Mouse (Mus musculus): ENCODE measurements around the gene Rpl13a. TPM values are rescaled to one million over a fixed set of nuclear protein-coding genes. Genes with fewer than 3 reads are reported as not detected.
"Not testable (repeated sequence)": the region's sequence is repeated elsewhere in the genome, so short reads cannot be mapped to it uniquely, and the experiment has no call there.

The Rpl13a gene
- polyA plus RNA-seq, 1 experiment from 2014 or later = 1,710 TPM

- DNase-seq (ENCODE audit: low spot score) (no peak), ATAC-seq (replicated peaks; ENCODE audit: low FRiP score, low TSS enrichment, low read depth) (no peak)
- WGBS = 38% methylated on average over 21 of the region's 21 CpGs
- Histone ChIP-seq H3K36me3 (ENCODE audit: control insufficient read depth, insufficient read depth, low read length) (peaks cover 41% of the 10 kb centered on the region), H3K27me3 (replicated peaks; ENCODE audit: control insufficient read depth, insufficient read depth, low read length) (no peaks in the 10 kb centered on the region), H3K9me3 (ENCODE audit: control insufficient read depth, low read length) (no peaks in the 10 kb centered on the region), H3K9ac (ENCODE audit: low read length) (peak overlapping the region; percentile 99), H3K27ac (ENCODE audit: low read depth) (peak overlapping the region; percentile 91), H3K4me1 (replicated peaks; ENCODE audit: control insufficient read depth, insufficient read depth, low read length) (peaks cover 33% of the 10 kb centered on the region), H3K4me2 (ENCODE audit: low read length) (peak overlapping the region; percentile 97), H3K4me3 (ENCODE audit: low read depth, low read length) (peak overlapping the region; percentile 100)
Observed at GRCm38 (mm10) chr7:45126844-45127699, 1.5 kb downstream of the Rpl13a start.

- ATAC-seq (replicated peaks; ENCODE audit: low FRiP score, low TSS enrichment, low read depth) = no peak
- Histone ChIP-seq H3K4me2 (ENCODE audit: low read length) (peak overlapping the region; percentile 97), H3K4me1 (replicated peaks; ENCODE audit: control insufficient read depth, insufficient read depth, low read length) (peaks cover 39% of the 10 kb centered on the region), H3K27ac (ENCODE audit: low read depth) (peak overlapping the region; percentile 91), H3K27me3 (replicated peaks; ENCODE audit: control insufficient read depth, insufficient read depth, low read length) (no peaks in the 10 kb centered on the region), H3K36me3 (ENCODE audit: control insufficient read depth, insufficient read depth, low read length) (peaks cover 49% of the 10 kb centered on the region), H3K9ac (ENCODE audit: low read length) (peak overlapping the region; percentile 99), H3K9me3 (ENCODE audit: control insufficient read depth, low read length) (no peaks in the 10 kb centered on the region), H3K4me3 (ENCODE audit: low read depth, low read length) (peak overlapping the region; percentile 100)
- DNase-seq (ENCODE audit: low spot score) = no peak
- 75% methylated on average over 17 of the region's 17 CpGs for WGBS
Observed at GRCm38 (mm10) chr7:45126147-45126843, 2.3 kb downstream of the Rpl13a start.

- peaks cover 55% of the 10 kb centered on the region for H3K36me3 ChIP-seq (ENCODE audit: control insufficient read depth, insufficient read depth, low read length)
- not testable (repeated sequence) for ATAC-seq (replicated peaks; ENCODE audit: low FRiP score, low TSS enrichment, low read depth); DNase-seq (ENCODE audit: low spot score); H3K9me3 ChIP-seq (ENCODE audit: control insufficient read depth, low read length); H3K27me3 ChIP-seq (replicated peaks; ENCODE audit: control insufficient read depth, insufficient read depth, low read length); H3K9ac ChIP-seq (ENCODE audit: low read length)
- peak overlapping the region; percentile 9; the same call in 1 of the 2 replicates for H3K27ac ChIP-seq (ENCODE audit: low read depth)
- WGBS = 72% methylated on average over 5 of the region's 5 CpGs
- peak overlapping the region; percentile 97 for H3K4me2 ChIP-seq (ENCODE audit: low read length)
- peak overlapping the region; percentile 100 for H3K4me3 ChIP-seq (ENCODE audit: low read depth, low read length)
- peaks cover 39% of the 10 kb centered on the region for H3K4me1 ChIP-seq (replicated peaks; ENCODE audit: control insufficient read depth, insufficient read depth, low read length)
Observed at GRCm38 (mm10) chr7:45125649-45126048, 2.9 kb downstream of the Rpl13a start.

DNA sequence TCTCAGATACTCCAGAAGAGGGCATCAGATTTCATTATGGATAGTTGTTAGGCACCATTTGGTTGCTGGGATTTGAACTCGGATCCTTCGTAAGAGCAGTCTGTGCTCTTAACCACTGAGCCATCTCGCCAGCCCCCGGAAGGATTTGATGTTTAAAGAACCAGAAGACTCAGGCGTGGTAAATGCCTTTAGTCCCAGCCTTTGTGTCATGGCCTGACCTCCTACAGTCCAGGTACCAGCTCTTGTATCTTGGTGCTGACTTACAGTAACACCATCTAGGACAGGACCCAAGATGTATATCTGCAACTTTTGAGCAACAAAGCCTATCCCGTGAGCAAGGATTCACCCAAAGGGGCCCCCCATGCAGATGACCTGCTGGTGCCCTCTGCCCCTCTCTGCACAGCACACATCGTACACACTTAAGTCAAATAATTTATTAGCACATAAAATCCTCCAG lies 3.4 kb downstream of the Rpl13a start:
- no peaks in the 10 kb centered on the region for H3K9me3 ChIP-seq (ENCODE audit: control insufficient read depth, low read length)
- H3K4me2 ChIP-seq (ENCODE audit: low read length) = peak overlapping the region; percentile 36
- H3K36me3 ChIP-seq (ENCODE audit: control insufficient read depth, insufficient read depth, low read length) = peaks cover 60% of the 10 kb centered on the region
- no peaks in the 10 kb centered on the region for H3K27me3 ChIP-seq (replicated peaks; ENCODE audit: control insufficient read depth, insufficient read depth, low read length)
- 0 out of 2 replicates have a peak overlapping the region, but pooled peaks have one; percentile 100 for H3K4me3 ChIP-seq (ENCODE audit: low read depth, low read length)
- no peak for ATAC-seq (replicated peaks; ENCODE audit: low FRiP score, low TSS enrichment, low read depth)
- peaks cover 39% of the 10 kb centered on the region for H3K4me1 ChIP-seq (replicated peaks; ENCODE audit: control insufficient read depth, insufficient read depth, low read length)
- peak overlapping the region; percentile 9; the same call in 1 of the 2 replicates for H3K27ac ChIP-seq (ENCODE audit: low read depth)
- no peak overlapping the region; the same call in 1 of the 2 replicates for H3K9ac ChIP-seq (ENCODE audit: low read length)
- 17% methylated on average over 7 of the region's 7 CpGs for WGBS
- DNase-seq (ENCODE audit: low spot score) = peak; percentile 75

- H3K27me3 ChIP-seq (replicated peaks; ENCODE audit: control insufficient read depth, insufficient read depth, low read length) = no peaks in the 10 kb centered on the region
- DNase-seq (ENCODE audit: low spot score) (peak; percentile 97), ATAC-seq (replicated peaks; ENCODE audit: low FRiP score, low TSS enrichment, low read depth) (peak; percentile 82)
- WGBS = 1% methylated on average over 59 of the region's 59 CpGs
- peaks cover 34% of the 10 kb centered on the region for H3K4me1 ChIP-seq (replicated peaks; ENCODE audit: control insufficient read depth, insufficient read depth, low read length)
- H3K27ac ChIP-seq (ENCODE audit: low read depth) = peak within 1 kb of the TSS; percentile 86
- H3K36me3 ChIP-seq (ENCODE audit: control insufficient read depth, insufficient read depth, low read length) = peaks cover 67% of the 10 kb centered on the region
- H3K9ac ChIP-seq (ENCODE audit: low read length) = peak within 1 kb of the TSS; percentile 99
- H3K9me3 ChIP-seq (ENCODE audit: control insufficient read depth, low read length) = no peaks in the 10 kb centered on the region
- H3K4me3 ChIP-seq (ENCODE audit: low read depth, low read length) = peak within 1 kb of the TSS; percentile 98
- H3K4me2 ChIP-seq (ENCODE audit: low read length) = peak within 1 kb of the TSS; percentile 67
Observed at GRCm38 (mm10) chr7:45124224-45125143, 4.1 kb downstream of the Rpl13a start, which contains the start of gene Rps11. Rps11 (minus strand) TSS chr7:45124439.

DNA sequence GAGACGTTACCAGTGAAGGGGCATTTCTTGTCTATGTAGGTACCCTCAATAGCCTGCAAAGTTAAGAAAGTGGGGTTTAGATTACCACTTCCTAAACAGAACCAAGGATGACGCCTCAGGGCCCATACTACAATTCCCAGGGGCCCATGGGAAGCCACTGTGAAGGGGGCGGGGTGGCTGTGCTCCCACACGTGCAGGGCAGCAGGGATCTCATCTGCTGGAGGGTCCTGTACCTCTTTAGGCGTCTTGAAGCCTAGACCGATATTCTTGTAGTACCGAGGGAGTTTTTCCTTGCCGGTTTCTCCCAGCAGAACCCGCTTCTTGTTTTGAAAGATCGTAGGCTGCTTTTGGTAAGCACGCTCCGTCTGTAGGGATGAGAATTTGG lies 5.4 kb downstream of the Rpl13a start:
- Histone ChIP-seq H3K9me3 (ENCODE audit: control insufficient read depth, low read length) (no peaks in the 10 kb centered on the region), H3K4me2 (ENCODE audit: low read length) (peak overlapping the region; percentile 67), H3K36me3 (ENCODE audit: control insufficient read depth, insufficient read depth, low read length) (peaks cover 77% of the 10 kb centered on the region), H3K27ac (ENCODE audit: low read depth) (0 out of 2 replicates have a peak overlapping the region, but pooled peaks have one; percentile 84), H3K4me1 (replicated peaks; ENCODE audit: control insufficient read depth, insufficient read depth, low read length) (peaks cover 31% of the 10 kb centered on the region; the same call in 1 of the 2 replicates), H3K27me3 (replicated peaks; ENCODE audit: control insufficient read depth, insufficient read depth, low read length) (no peaks in the 10 kb centered on the region), H3K9ac (ENCODE audit: low read length) (peak overlapping the region; percentile 99), H3K4me3 (ENCODE audit: low read depth, low read length) (peak overlapping the region; percentile 98)
- WGBS = 20% methylated on average over 12 of the region's 12 CpGs
- DNase-seq (ENCODE audit: low spot score) (no peak), ATAC-seq (replicated peaks; ENCODE audit: low FRiP score, low TSS enrichment, low read depth) (no peak)

- H3K4me1 ChIP-seq (replicated peaks; ENCODE audit: control insufficient read depth, insufficient read depth, low read length) = peaks cover 35% of the 10 kb centered on the region; the same call in 1 of the 2 replicates
- DNase-seq (ENCODE audit: low spot score) = no peak
- H3K36me3 ChIP-seq (ENCODE audit: control insufficient read depth, insufficient read depth, low read length) = peaks cover 76% of the 10 kb centered on the region
- WGBS = 83% methylated on average over 15 of the region's 15 CpGs
- H3K27ac ChIP-seq (ENCODE audit: low read depth) = 0 out of 2 replicates have a peak overlapping the region, but pooled peaks have one; percentile 84
- H3K9me3 ChIP-seq (ENCODE audit: control insufficient read depth, low read length) = no peaks in the 10 kb centered on the region
- no peak for ATAC-seq (replicated peaks; ENCODE audit: low FRiP score, low TSS enrichment, low read depth)
- peak overlapping the region; percentile 67 for H3K4me2 ChIP-seq (ENCODE audit: low read length)
- peak overlapping the region; percentile 99 for H3K9ac ChIP-seq (ENCODE audit: low read length)
- H3K4me3 ChIP-seq (ENCODE audit: low read depth, low read length) = peak overlapping the region; percentile 98
- H3K27me3 ChIP-seq (replicated peaks; ENCODE audit: control insufficient read depth, insufficient read depth, low read length) = no peaks in the 10 kb centered on the region
Observed at GRCm38 (mm10) chr7:45122561-45123185, 5.9 kb downstream of the Rpl13a start.
